ENCODE assay signal across 17 mouse cellular contexts in genomic region chr7:137742297-137742751, GRCm38 (mm10).
DNase-seq lines count a peak whose midpoint lies in the region; ATAC-seq and TF ChIP-seq lines count a peak whose summit lies in the region.
"Had no signal": no experiment of that assay in that cellular context is flagged by ENCODE, and none has a peak within 500 bp of the region (broad histone marks: within the 10 kb centered on the region; RNA-seq: fewer than 3 reads in every experiment).

No protein-coding gene starts in this region.

- H3K4me1 ChIP-seq in heart, embryonic 11.5 days (ENCODE audit: control insufficient read depth, insufficient read depth, low read length) = no peaks in the 10 kb centered on the region
- peaks cover 19% of the 10 kb centered on the region; the same call in 1 of the 2 replicates for H3K4me1 ChIP-seq in lung, embryonic 15.5 days
- no peaks in the 10 kb centered on the region for H3K4me1 ChIP-seq in lung, adult 2 months (ENCODE audit: control insufficient read depth, insufficient read depth, low read length)
- H3K4me1 ChIP-seq: heart, embryonic 15.5 days; limb, embryonic 15.5 days had no signal

- TF ChIP-seq CTCF in lung, adult 2 months (IDR thresholded peaks at IDR 0.05; ENCODE audit: insufficient read depth, low read length) = no peak

- H3K27ac ChIP-seq in heart, embryonic 11.5 days (ENCODE audit: low read depth, low read length) = no peak overlapping the region
- peak overlapping the region; percentile 81 for H3K27ac ChIP-seq in lung, embryonic 15.5 days
- H3K27ac ChIP-seq: heart, embryonic 15.5 days; hindbrain, embryonic 15.5 days; limb, embryonic 15.5 days had no signal

- H3K9me3 ChIP-seq in heart, embryonic 11.5 days (replicated peaks; ENCODE audit: control insufficient read depth, low read length) = no peaks in the 10 kb centered on the region
- no peaks in the 10 kb centered on the region for H3K9me3 ChIP-seq in lung, embryonic 15.5 days
- H3K9me3 ChIP-seq: heart, embryonic 15.5 days; hindbrain, embryonic 15.5 days; limb, embryonic 15.5 days had no signal

- ATAC-seq in heart, embryonic 11.5 days (replicated peaks; ENCODE audit: insufficient number of reproducible peaks, low FRiP score, low TSS enrichment) = no peak
- peak; percentile 77 for ATAC-seq in lung, embryonic 15.5 days (ENCODE audit: borderline replicate concordance, extremely low read depth, low FRiP score, low TSS enrichment)
- ATAC-seq: forebrain, embryonic 14.5 days; liver, postnatal 0 days had no signal

- no peak overlapping the region for H3K4me3 ChIP-seq in heart, embryonic 11.5 days (ENCODE audit: low read depth, low read length)
- H3K4me3 ChIP-seq in lung, embryonic 15.5 days = no peak overlapping the region
- H3K4me3 ChIP-seq in lung, adult 2 months (replicated peaks; ENCODE audit: extremely low read depth, low read depth, low read length) = no peak overlapping the region
- H3K4me3 ChIP-seq: heart, embryonic 15.5 days; hindbrain, embryonic 15.5 days; limb, embryonic 15.5 days; myocyte had no signal

- 19% methylated on average over 7 of the region's 7 CpGs for WGBS in heart, embryonic 11.5 days (ENCODE audit: insufficient replicate concordance)
- WGBS in lung, embryonic 15.5 days = 9% methylated on average over 7 of the region's 7 CpGs
- WGBS in lung, adult 2 months = 20% methylated on average over 7 of the region's 7 CpGs

- H3K9ac ChIP-seq in heart, embryonic 11.5 days (ENCODE audit: low read depth, low read length) = no peak overlapping the region
- H3K9ac ChIP-seq in lung, embryonic 15.5 days = no peak overlapping the region
- H3K9ac ChIP-seq: heart, embryonic 15.5 days; hindbrain, embryonic 15.5 days; limb, embryonic 15.5 days; liver, postnatal 0 days had no signal

- H3K27me3 ChIP-seq in heart, embryonic 11.5 days (ENCODE audit: control insufficient read depth, insufficient read depth, low read length) = no peaks in the 10 kb centered on the region
- no peaks in the 10 kb centered on the region for H3K27me3 ChIP-seq in lung, embryonic 15.5 days
- H3K27me3 ChIP-seq: heart, embryonic 15.5 days; hindbrain, embryonic 15.5 days; limb, embryonic 15.5 days had no signal

- intact Hi-C loops in gastrocnemius, postnatal 36 days (cut with DNase I) = no loop called here

- TF ChIP-seq POLR2A in lung, adult 2 months (IDR thresholded peaks at IDR 0.05; ENCODE audit: borderline replicate concordance, extremely low read depth, low read depth, low read length) = no peak

- no peaks in the 10 kb centered on the region for H3K36me3 ChIP-seq in heart, embryonic 11.5 days (ENCODE audit: control insufficient read depth, insufficient read depth, low read length)
- H3K36me3 ChIP-seq in lung, embryonic 15.5 days = no peaks in the 10 kb centered on the region
- H3K36me3 ChIP-seq: heart, embryonic 15.5 days; hindbrain, embryonic 15.5 days; limb, embryonic 15.5 days had no signal

- DNase-seq in heart, adult 8-10 months (ENCODE audit: low spot score) = peak; percentile 25
- DNase-seq in lung, adult 2 months = no peak
- DNase-seq in lung, postnatal 10 days = peak; percentile 71
- DNase-seq in gastrocnemius, postnatal 36 days = no peak
- no peak for DNase-seq in layer of hippocampus, adult 9-11 months
- DNase-seq: cerebellum, postnatal 25 days; kidney, adult 18-20 months; liver, postnatal 0 days; right cerebral cortex, postnatal 25 days had no signal

- H3K4me2 ChIP-seq in heart, embryonic 11.5 days = no peak overlapping the region
- no peak overlapping the region for H3K4me2 ChIP-seq in lung, embryonic 15.5 days
- H3K4me2 ChIP-seq: heart, embryonic 15.5 days; hindbrain, embryonic 15.5 days; limb, embryonic 15.5 days; midbrain, embryonic 11.5 days had no signal

Comparison
In these comparisons a context has a peak if more than half of its experiments do, and no peak if none do; other contexts are left out.
1. DNase-seq: peak in heart, adult 8-10 months (single experiment) and lung, postnatal 10 days (single experiment); none in lung, adult 2 months (single experiment), gastrocnemius, postnatal 36 days (0 of 2) and layer of hippocampus, adult 9-11 months (single experiment).